Mouse (Mus musculus): ENCODE measurements around the gene Vps18.

The Vps18 gene

GRCm38 (mm10) chr2:119288270-119288882 lies at the start of gene Vps18:
Vps18 (plus strand) TSS chr2:119288740.
- peak; percentile 89 for DNase-seq (ENCODE audit: low read depth)

- DNase-seq (ENCODE audit: low read depth) = no peak
These were observed 48.3 kb upstream of the Vps18 start for GRCm38 (mm10) chr2:119240075-119240818.

GRCm38 (mm10) chr2:119240819-119241186 lies 47.7 kb upstream of the Vps18 start:
- no peak for DNase-seq (ENCODE audit: low read depth)

GRCm38 (mm10) chr2:119242548-119242947 lies 46.0 kb upstream of the Vps18 start:
- DNase-seq (ENCODE audit: low read depth) = no peak

- no peak for DNase-seq (ENCODE audit: low read depth)
These were observed 43.3 kb upstream of the Vps18 start for GRCm38 (mm10) chr2:119245246-119245645.

- no peak for DNase-seq (ENCODE audit: low read depth)
These were observed 40.6 kb upstream of the Vps18 start for GRCm38 (mm10) chr2:119247904-119248303.

- no peak for DNase-seq (ENCODE audit: low read depth)
These were observed 38.9 kb upstream of the Vps18 start for GRCm38 (mm10) chr2:119249592-119250061.

GRCm38 (mm10) chr2:119250377-119250776 lies 38.2 kb upstream of the Vps18 start:
- no peak for DNase-seq (ENCODE audit: low read depth)

- DNase-seq (ENCODE audit: low read depth) = peak; percentile 52
These were observed 37.6 kb upstream of the Vps18 start for GRCm38 (mm10) chr2:119250826-119251478.

- DNase-seq (ENCODE audit: low read depth) = no peak
These were observed 33.6 kb upstream of the Vps18 start for GRCm38 (mm10) chr2:119254976-119255375.

GRCm38 (mm10) chr2:119260518-119260917 lies 28.0 kb upstream of the Vps18 start:
- no peak for DNase-seq (ENCODE audit: low read depth)

GRCm38 (mm10) chr2:119261326-119261725 lies 27.2 kb upstream of the Vps18 start:
- DNase-seq (ENCODE audit: low read depth) = no peak

- DNase-seq (ENCODE audit: low read depth) = peak; percentile 74
These were observed 25.6 kb upstream of the Vps18 start for GRCm38 (mm10) chr2:119262978-119263377.

GRCm38 (mm10) chr2:119263813-119264212 lies 24.7 kb upstream of the Vps18 start:
- DNase-seq (ENCODE audit: low read depth) = no peak

- DNase-seq (ENCODE audit: low read depth) = no peak
These were observed 18.3 kb upstream of the Vps18 start for GRCm38 (mm10) chr2:119270286-119270642.

- DNase-seq (ENCODE audit: low read depth) = no peak
These were observed 17.8 kb upstream of the Vps18 start, which contains the start of gene Rhov for GRCm38 (mm10) chr2:119270643-119271331. Rhov (minus strand) TSS chr2:119271272.

GRCm38 (mm10) chr2:119274126-119274525 lies 14.4 kb upstream of the Vps18 start:
- DNase-seq (ENCODE audit: low read depth) = no peak

GRCm38 (mm10) chr2:119276926-119277325 lies 11.6 kb upstream of the Vps18 start:
- no peak for DNase-seq (ENCODE audit: low read depth)

- DNase-seq (ENCODE audit: low read depth) = no peak
These were observed 10.7 kb upstream of the Vps18 start for GRCm38 (mm10) chr2:119277810-119278209.

GRCm38 (mm10) chr2:119281899-119282565 lies 6.5 kb upstream of the Vps18 start:
- no peak for DNase-seq (ENCODE audit: low read depth)

- no peak for DNase-seq (ENCODE audit: low read depth)
These were observed 1.2 kb upstream of the Vps18 start for GRCm38 (mm10) chr2:119287372-119287771.

GRCm38 (mm10) chr2:119289014-119289416 lies 475 bp downstream of the Vps18 start:
- no peak for DNase-seq (ENCODE audit: low read depth)

Data from fibroblast of lung, adult 2 months (primary cell).